Mouse (Mus musculus): ENCODE measurements around the gene Ndufb11. TPM values are rescaled to one million over a fixed set of nuclear protein-coding genes. Genes with fewer than 3 reads are reported as not detected.

Ndufb11 gene
- total RNA-seq (2021) = 100 to 1,000 TPM; 169 to 189 TPM
- long read RNA-seq, experiment 1, transcript Ndufb11-201 (3 exons, 908 nt) = major isoform, 100 of 103 reads
- long read RNA-seq, experiment 1, partial matches to known transcripts = 2 of 103 reads
- long read RNA-seq, experiment 1, other reads (novel, unspliced or antisense) = 1 of 103 reads
- long read RNA-seq, experiment 2, transcript Ndufb11-201 (3 exons, 908 nt) = major isoform, 198 of 204 reads
- long read RNA-seq, experiment 2, partial matches to known transcripts = 3 of 204 reads
- long read RNA-seq, experiment 2, other reads (novel, unspliced or antisense) = 3 of 204 reads

- DNase-seq (ENCODE audit: low spot score in 2 of 2) = peak; percentile 72 to 80
These were observed at the start of gene Ndufb11, which contains the start of gene Rbm10 for GRCm38 (mm10) chrX:20617176-20617902. TSS of gene Ndufb11 (minus strand) at chrX:20617619. TSS of gene Rbm10 (plus strand) at chrX:20617503.

GRCm38 (mm10) chrX:20663444-20663790, 46.0 kb upstream of the Ndufb11 start:
- peak; percentile 7 to 22 for DNase-seq (ENCODE audit: low spot score in 2 of 2)

- DNase-seq (ENCODE audit: low spot score in 2 of 2) = peak; percentile 67 to 91
These were observed 45.5 kb upstream of the Ndufb11 start for GRCm38 (mm10) chrX:20662716-20663443.

GRCm38 (mm10) chrX:20662317-20662715, 44.9 kb upstream of the Ndufb11 start:
- no peak for DNase-seq (ENCODE audit: low spot score in 2 of 2)

- no peak for DNase-seq (ENCODE audit: low spot score in 2 of 2)
These were observed 41.5 kb upstream of the Ndufb11 start for GRCm38 (mm10) chrX:20658891-20659406.

GRCm38 (mm10) chrX:20658026-20658652, 40.7 kb upstream of the Ndufb11 start, which contains the start of gene Uba1:
TSS of gene Uba1 (plus strand) at chrX:20658326.
- DNase-seq (ENCODE audit: low spot score in 2 of 2) = peak; percentile 61 to 86

GRCm38 (mm10) chrX:20657593-20657992, 40.2 kb upstream of the Ndufb11 start:
- DNase-seq (ENCODE audit: low spot score in 2 of 2) = no peak

GRCm38 (mm10) chrX:20644780-20645179, 27.4 kb upstream of the Ndufb11 start:
- DNase-seq (ENCODE audit: low spot score in 2 of 2) = no peak

- DNase-seq (ENCODE audit: low spot score in 2 of 2) = no peak
These were observed 20.7 kb upstream of the Ndufb11 start for GRCm38 (mm10) chrX:20638141-20638540.

GRCm38 (mm10) chrX:20617903-20618399, 532 bp upstream of the Ndufb11 start:
- DNase-seq (ENCODE audit: low spot score in 2 of 2) = peak; percentile 42 to 53

GRCm38 (mm10) chrX:20616861-20617175, 601 bp downstream of the Ndufb11 start:
- DNase-seq (ENCODE audit: low spot score in 2 of 2) = no peak

- no peak for DNase-seq (ENCODE audit: low spot score in 2 of 2)
These were observed 8.9 kb downstream of the Ndufb11 start for GRCm38 (mm10) chrX:20608500-20608899.

- DNase-seq (ENCODE audit: low spot score in 2 of 2) = peak in 1 of 2 experiments; percentile 8
These were observed 29.5 kb downstream of the Ndufb11 start for GRCm38 (mm10) chrX:20587968-20588367.

- no peak for DNase-seq (ENCODE audit: low spot score in 2 of 2)
These were observed 43.5 kb downstream of the Ndufb11 start for GRCm38 (mm10) chrX:20573927-20574326.

- peak in 1 of 2 experiments; percentile 1 for DNase-seq (ENCODE audit: low spot score in 2 of 2)
These were observed 44.7 kb downstream of the Ndufb11 start for GRCm38 (mm10) chrX:20572683-20573082.

GRCm38 (mm10) chrX:20571024-20571423, 46.4 kb downstream of the Ndufb11 start:
- no peak for DNase-seq (ENCODE audit: low spot score in 2 of 2)

Other genes starting within 250 kb of the Ndufb11 start
- 1 to 10 TPM; 5.8 to 6.7 TPM for gene Jade3, start 191.9 kb downstream of the Ndufb11 start, total RNA-seq (2021)
- under 1 TPM in 1 of 2 experiments, not detected in 1; 0.21 TPM for gene Rgn, start 67.8 kb downstream of the Ndufb11 start, total RNA-seq (2021)
- 10 to 100 TPM; 38.5 to 41.7 TPM for gene Rbm10, start 116 bp downstream of the Ndufb11 start, total RNA-seq (2021)
- 100 to 1,000 TPM; 380 to 412 TPM for gene Uba1, start 40.7 kb upstream of the Ndufb11 start, total RNA-seq (2021)
- 100 to 1,000 TPM; 292 to 294 TPM for gene Cdk16, start 70.3 kb upstream of the Ndufb11 start, total RNA-seq (2021)
- gene Usp11, start 86.3 kb upstream of the Ndufb11 start, total RNA-seq (2021) = 10 to 100 TPM; 81.9 to 82.7 TPM
- gene Araf, start 180.2 kb upstream of the Ndufb11 start, total RNA-seq (2021) = 100 to 1,000 TPM; 195 to 200 TPM